ENCODE assay signal across 21 mouse cellular contexts in the genomic region with DNA sequence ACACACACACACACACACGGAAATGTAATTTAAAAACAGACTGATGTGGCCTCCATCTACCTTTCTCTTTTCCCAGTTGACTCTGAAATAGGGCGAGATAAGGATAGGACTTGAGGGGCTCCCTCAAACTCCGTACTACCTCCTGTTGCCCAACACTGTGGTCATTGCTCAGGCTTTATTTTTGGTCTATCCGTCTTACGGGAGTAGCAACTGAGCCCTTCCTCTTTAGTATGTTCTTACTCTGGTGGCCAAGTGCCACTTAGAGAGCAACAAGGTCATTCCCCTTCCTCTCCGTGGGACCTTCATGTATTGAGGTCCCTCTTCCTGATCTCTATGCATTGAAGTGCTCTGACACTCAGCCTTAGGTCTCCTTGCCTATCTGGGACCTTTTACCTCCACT. TPM values are rescaled to one million over a fixed set of nuclear protein-coding genes. Genes with fewer than 3 reads are reported as not detected.
DNase-seq lines count a peak whose midpoint lies in the region; ATAC-seq and TF ChIP-seq lines count a peak whose summit lies in the region.
"Had no signal": no experiment of that assay in that cellular context is flagged by ENCODE, and none has a peak within 500 bp of the region (broad histone marks: within the 10 kb centered on the region; RNA-seq: fewer than 3 reads in every experiment).

No protein-coding gene starts in this region.

- H3K4me3 ChIP-seq in liver, embryonic 15.5 days (replicated peaks): no peak overlapping the region
- no peak overlapping the region for H3K4me3 ChIP-seq in liver, embryonic 12.5 days
- H3K4me3 ChIP-seq in heart, adult 2 months: no peak overlapping the region
- H3K4me3 ChIP-seq: embryonic facial prominence, embryonic 13.5 days; heart, embryonic 12.5 days; midbrain, embryonic 12.5 days had no signal

- H3K4me2 ChIP-seq in liver, embryonic 15.5 days: no peak overlapping the region
- no peak overlapping the region for H3K4me2 ChIP-seq in liver, embryonic 12.5 days
- H3K4me2 ChIP-seq: embryonic facial prominence, embryonic 13.5 days; heart, embryonic 12.5 days; lung, embryonic 14.5 days; midbrain, embryonic 12.5 days had no signal

- DNase-seq in heart, adult 11 months: peak; percentile 94
- no peak for DNase-seq in heart, postnatal 36 days
- peak; percentile 85 for DNase-seq in 416B (ENCODE audit: low read depth)
- DNase-seq in adrenal gland, adult 18-20 months (ENCODE audit: low spot score in 2 of 2): no peak
- no peak for DNase-seq in heart, adult 2 months
- DNase-seq: adrenal gland, postnatal 14 days; B cell, adult 2 months; cerebellum, adult 9-10 months; gastrocnemius, postnatal 14 days; kidney, adult 8-10 months; kidney, postnatal 36 days; lung, embryonic 14.5 days; thymus, adult 18-20 months had no signal

- H3K27me3 ChIP-seq in liver, embryonic 15.5 days: no peaks in the 10 kb centered on the region
- no peaks in the 10 kb centered on the region for H3K27me3 ChIP-seq in liver, embryonic 12.5 days (replicated peaks)
- H3K27me3 ChIP-seq in heart, adult 2 months (ENCODE audit: control insufficient read depth, insufficient read depth, low read length): no peaks in the 10 kb centered on the region
- H3K27me3 ChIP-seq: embryonic facial prominence, embryonic 13.5 days; heart, embryonic 12.5 days; midbrain, embryonic 12.5 days had no signal

- H3K27ac ChIP-seq in liver, embryonic 15.5 days (replicated peaks): peak overlapping the region; percentile 48; the same call in 1 of the 2 replicates
- no peak overlapping the region; the same call in 1 of the 2 replicates for H3K27ac ChIP-seq in liver, embryonic 12.5 days
- H3K27ac ChIP-seq in heart, adult 2 months: no peak overlapping the region
- H3K27ac ChIP-seq: embryonic facial prominence, embryonic 13.5 days; midbrain, embryonic 12.5 days had no signal

- H3K79me2 ChIP-seq in heart, adult 2 months (replicated peaks; ENCODE audit: control insufficient read depth, insufficient read depth, low read length): no peaks in the 10 kb centered on the region

- TF ChIP-seq POLR2A in heart, adult 2 months (IDR thresholded peaks at IDR 0.05; ENCODE audit: insufficient read depth, low read depth, low read length): no peak

- TF ChIP-seq EP300 in heart, adult 2 months (IDR thresholded peaks at IDR 0.05; ENCODE audit: insufficient read depth, low read depth, low read length): no peak

- TF ChIP-seq CTCF in heart, adult 2 months (IDR thresholded peaks at IDR 0.05): no peak

- intact Hi-C loops in heart, postnatal 36 days (cut with DNase I): no loop called here
- intact Hi-C loops in heart, adult 2 months (cut with DNase I): no loop called here

- no peak for ATAC-seq in liver, embryonic 15.5 days (ENCODE audit: insufficient read depth)
- no peak for ATAC-seq in liver, embryonic 12.5 days
- ATAC-seq in common myeloid progenitor, adult 5-6 weeks (replicated peaks; ENCODE audit: low read depth, poor library complexity, severe bottlenecking): peak; percentile 69
- ATAC-seq: inflammation-experienced regulatory T-cells, adult 6 months had no signal

- H3K9me3 ChIP-seq in liver, embryonic 15.5 days (replicated peaks): no peaks in the 10 kb centered on the region
- no peaks in the 10 kb centered on the region for H3K9me3 ChIP-seq in liver, embryonic 12.5 days (replicated peaks)
- H3K9me3 ChIP-seq: embryonic facial prominence, embryonic 13.5 days; heart, embryonic 12.5 days; midbrain, embryonic 12.5 days had no signal

- peaks cover 30% of the 10 kb centered on the region for H3K4me1 ChIP-seq in liver, embryonic 15.5 days (replicated peaks)
- peaks cover 35% of the 10 kb centered on the region for H3K4me1 ChIP-seq in liver, embryonic 12.5 days
- H3K4me1 ChIP-seq in heart, adult 2 months (ENCODE audit: control insufficient read depth, insufficient read depth, low read length): peaks cover 7% of the 10 kb centered on the region
- H3K4me1 ChIP-seq: midbrain, embryonic 12.5 days had no signal

- WGBS in liver, embryonic 15.5 days (ENCODE audit: insufficient replicate concordance): 41% methylated on average over 6 of the region's 6 CpGs
- 44% methylated on average over 6 of the region's 6 CpGs for WGBS in liver, embryonic 12.5 days (ENCODE audit: insufficient replicate concordance)
- WGBS in heart, adult 2 months: 62% methylated on average over 6 of the region's 6 CpGs

- H3K36me3 ChIP-seq in liver, embryonic 15.5 days (replicated peaks): no peaks in the 10 kb centered on the region
- H3K36me3 ChIP-seq in liver, embryonic 12.5 days: no peaks in the 10 kb centered on the region
- no peaks in the 10 kb centered on the region for H3K36me3 ChIP-seq in heart, adult 2 months (ENCODE audit: control insufficient read depth, insufficient read depth, low read length)
- H3K36me3 ChIP-seq: embryonic facial prominence, embryonic 13.5 days had no signal

- no peak overlapping the region for H3K9ac ChIP-seq in liver, embryonic 15.5 days
- H3K9ac ChIP-seq in liver, embryonic 12.5 days: no peak overlapping the region
- H3K9ac ChIP-seq in heart, adult 2 months (ENCODE audit: low read depth, low read length): no peak overlapping the region
- H3K9ac ChIP-seq: embryonic facial prominence, embryonic 13.5 days; heart, embryonic 12.5 days; lung, embryonic 14.5 days; midbrain, embryonic 12.5 days had no signal

RNA-seq across cellular contexts. Expression of gene Pgd, which starts 7.1 kb away (rescaled TPM):
- total RNA-seq in heart, postnatal 36 days (2021): 10 to 100 TPM; 36.1 to 42.7 TPM
- polyA plus RNA-seq in liver, embryonic 15.5 days (2015; fragmentation: Nextera tagmentation; extraction: Ambion mirVana): 73.5 and 73.9 TPM in 2 replicates
- 88.5 and 91.3 TPM in 2 replicates for polyA plus RNA-seq in liver, embryonic 12.5 days (2016; fragmentation: Nextera tagmentation; extraction: Ambion mirVana)
- total RNA-seq in common myeloid progenitor, adult 5-6 weeks (2017): 47.9 and 56.8 TPM in 2 replicates
- 100 to 1,000 TPM; 330 to 533 TPM for total RNA-seq in adrenal gland, adult 18-20 months (2021)
- total RNA-seq in heart, adult 2 months (2021): 10 to 100 TPM; 32.8 to 36.8 TPM
- polyA plus RNA-seq in heart, adult 2 months (2012; rRNA removed): 44.8 and 45.3 TPM in 2 replicates

RNA-seq across cellular contexts. Expression of gene Cenps, which starts 36.2 kb away (rescaled TPM):
- total RNA-seq in heart, postnatal 36 days (2021): 1 to 10 TPM; 7.9 to 8.6 TPM
- polyA plus RNA-seq in liver, embryonic 15.5 days (2015; fragmentation: Nextera tagmentation; extraction: Ambion mirVana): 9.8 and 12.4 TPM in 2 replicates
- 23.2 and 25.9 TPM in 2 replicates for polyA plus RNA-seq in liver, embryonic 12.5 days (2016; fragmentation: Nextera tagmentation; extraction: Ambion mirVana)
- 16.2 and 32.3 TPM in 2 replicates for total RNA-seq in common myeloid progenitor, adult 5-6 weeks (2017)
- total RNA-seq in adrenal gland, adult 18-20 months (2021): 10 to 100 TPM in 1 of 2 experiments, 1 to 10 TPM in 1; 9.9 to 10.2 TPM
- 1 to 10 TPM; 7.4 to 8.3 TPM for total RNA-seq in heart, adult 2 months (2021)
- 0.85 and 0.96 TPM in 2 replicates for polyA plus RNA-seq in heart, adult 2 months (2012; rRNA removed)

RNA-seq across cellular contexts. Expression of gene Cort, which starts 47.1 kb away (rescaled TPM):
- total RNA-seq in heart, postnatal 36 days (2021): not detected
- 0.14 TPM in 1 of 2 replicates, not detected in the other for polyA plus RNA-seq in liver, embryonic 15.5 days (2015; fragmentation: Nextera tagmentation; extraction: Ambion mirVana)
- polyA plus RNA-seq in liver, embryonic 12.5 days (2016; fragmentation: Nextera tagmentation; extraction: Ambion mirVana): 0.35 TPM in 1 of 2 replicates, not detected in the other
- total RNA-seq in common myeloid progenitor, adult 5-6 weeks (2017): not detected in 2 replicates
- total RNA-seq in adrenal gland, adult 18-20 months (2021): 1 to 10 TPM in 1 of 2 experiments, under 1 TPM in 1; 0.80 to 1.5 TPM
- total RNA-seq in heart, adult 2 months (2021): under 1 TPM; 0.52 to 0.59 TPM
- polyA plus RNA-seq in heart, adult 2 months (2012; rRNA removed): not detected in 2 replicates
- polyA plus RNA-seq: heart, embryonic 12.5 days; limb, embryonic 11.5 days; lung, embryonic 14.5 days had no signal

Comparison
In these comparisons a context has a peak if more than half of its experiments do, and no peak if none do; other contexts are left out.
1. DNase-seq: peak in heart, adult 11 months (single experiment) and 416B (single experiment); none in heart, postnatal 36 days (0 of 2), adrenal gland, adult 18-20 months (0 of 2) and heart, adult 2 months (0 of 2).